Mouse (Mus musculus) embryo, embryonic 11 days (tissue): Measurements from ENCODE around the gene Hap1.

Experiments
- DNase-seq: peaks from one replicate; pipeline ENCODE4 v3.0.0-alpha.2; 2015

The Hap1 gene

DNA sequence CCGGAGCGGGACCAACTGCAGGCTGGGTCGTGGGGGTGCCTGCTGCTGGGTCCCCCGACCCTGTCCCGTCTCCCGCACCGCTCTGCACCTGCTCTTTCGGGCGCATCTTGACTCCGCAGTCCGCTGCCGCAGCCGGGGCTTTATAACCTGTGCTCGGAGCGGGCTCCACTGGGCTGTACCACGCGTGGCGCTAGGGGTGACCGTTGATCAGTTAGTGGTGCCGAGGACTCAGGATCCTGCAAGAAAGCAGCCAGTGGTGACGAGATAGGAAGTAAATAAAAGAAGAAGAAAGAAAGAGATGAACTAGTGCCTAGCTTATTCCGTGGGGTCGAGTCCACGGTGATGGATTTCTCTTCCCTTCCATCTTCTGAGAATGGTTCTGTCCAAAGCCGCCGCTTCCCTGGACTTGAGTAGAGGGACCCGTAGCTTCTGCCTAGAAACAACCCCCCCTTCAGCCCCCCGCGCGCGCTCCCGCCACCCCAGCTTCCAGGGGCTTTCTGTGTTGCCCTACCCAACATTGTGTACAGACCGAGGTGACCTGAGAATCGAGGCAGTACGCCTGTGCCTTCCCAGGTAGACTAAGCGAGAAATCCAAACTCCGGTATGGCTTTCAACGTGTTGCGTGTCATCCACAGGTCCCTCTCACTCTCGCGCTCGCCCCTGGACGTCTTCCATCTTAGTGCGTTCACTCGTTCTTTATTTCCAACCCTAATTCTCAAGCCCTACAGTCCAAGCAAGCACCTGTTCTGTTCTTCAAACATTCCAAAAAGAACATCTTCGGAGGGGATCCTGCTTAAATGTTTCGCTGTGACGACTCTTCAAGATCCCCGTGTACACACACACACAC, at the start of gene Hap1:
Gene Hap1, minus strand, starts transcription at position 157 of the 847 bp plus-strand sequence.
- DNase-seq = peak; percentile 89

- no peak for DNase-seq
Measured at GRCm38 (mm10) chr11:100404456-100405074, 48.6 kb upstream of the Hap1 start.

DNA sequence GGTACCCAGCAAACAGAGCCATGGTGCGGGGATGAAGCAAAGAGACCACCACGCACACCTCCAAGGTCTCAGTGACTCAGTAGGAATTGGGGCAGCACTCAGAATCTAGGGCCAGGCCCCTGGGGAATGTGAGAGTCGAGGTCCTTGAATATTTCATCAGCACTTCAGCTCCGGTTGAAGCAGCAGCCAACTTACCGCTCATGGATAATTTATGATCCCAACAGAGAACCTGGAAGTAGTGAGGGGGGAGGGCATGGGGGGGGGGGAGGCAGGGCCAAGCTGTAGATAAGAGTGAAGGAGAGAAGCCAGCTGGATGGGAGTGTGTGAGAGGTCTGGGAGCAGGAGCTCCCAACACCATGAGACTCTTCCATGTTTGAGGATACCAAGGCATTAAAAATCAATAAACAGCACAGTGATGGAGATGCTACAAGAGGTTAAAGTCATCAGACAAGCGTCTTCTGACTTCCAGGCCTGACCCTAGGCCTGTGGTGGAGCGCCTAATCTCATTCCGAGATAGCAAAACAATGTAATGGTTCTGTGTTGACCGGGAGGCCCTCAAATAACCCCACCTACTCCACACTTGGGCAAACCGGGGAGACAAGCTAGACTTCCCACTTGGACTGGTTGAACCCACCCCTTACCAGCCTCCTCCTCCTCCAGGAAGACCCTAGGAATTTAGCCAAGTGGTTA, 47.7 kb upstream of the Hap1 start:
- no peak for DNase-seq

- DNase-seq = no peak
Measured at GRCm38 (mm10) chr11:100402682-100403081, 46.8 kb upstream of the Hap1 start.

GRCm38 (mm10) chr11:100402240-100402639, 46.3 kb upstream of the Hap1 start:
- DNase-seq = no peak

GRCm38 (mm10) chr11:100400842-100401241, 44.9 kb upstream of the Hap1 start:
- no peak for DNase-seq

- no peak for DNase-seq
Measured at GRCm38 (mm10) chr11:100399727-100400538, 44.0 kb upstream of the Hap1 start.

DNA sequence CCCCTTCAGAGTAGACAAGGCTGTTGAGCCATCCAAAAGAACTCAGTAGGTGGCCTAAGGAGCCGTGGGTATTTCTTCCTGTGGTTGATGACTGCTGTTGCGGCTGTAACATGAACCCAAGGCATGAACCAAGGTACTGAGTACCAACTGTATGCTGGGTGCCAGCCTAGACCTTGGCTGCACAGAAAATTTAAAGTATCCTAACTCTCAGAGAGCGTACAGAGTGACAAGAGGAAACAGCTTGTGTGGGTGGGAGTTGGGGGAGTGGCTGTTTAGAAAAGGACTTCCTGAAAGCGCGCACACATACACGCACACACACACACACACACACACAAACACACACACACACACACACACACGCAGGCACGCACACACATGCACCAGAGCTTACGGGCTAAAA, 43.4 kb upstream of the Hap1 start:
- no peak for DNase-seq

DNA sequence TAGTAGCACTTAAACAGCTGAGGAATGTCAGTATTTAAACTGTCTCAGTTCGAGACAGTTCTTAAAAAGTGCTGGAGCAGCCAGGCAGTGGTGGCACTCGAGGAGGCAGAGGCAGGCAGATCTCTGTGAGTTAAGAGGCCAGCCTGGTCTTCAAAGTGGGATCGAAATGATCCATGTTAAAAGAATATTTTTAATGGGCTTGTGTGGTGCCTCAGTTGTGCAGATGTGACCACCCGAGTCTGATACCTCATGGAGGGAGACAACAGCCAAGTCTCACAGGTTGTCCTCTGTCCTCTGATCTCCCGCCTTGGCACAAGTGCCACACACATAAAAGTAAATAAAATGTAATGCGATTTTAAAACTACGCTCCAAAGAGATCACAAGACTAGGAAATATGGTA, 42.6 kb upstream of the Hap1 start:
- no peak for DNase-seq

GRCm38 (mm10) chr11:100397600-100398389, 41.9 kb upstream of the Hap1 start, which contains the start of gene Jup:
Gene Jup, minus strand, starts transcription at chr11:100397763.
- DNase-seq = peak; percentile 99

GRCm38 (mm10) chr11:100396886-100397599, 41.1 kb upstream of the Hap1 start:
- no peak for DNase-seq

- peak; percentile 48 for DNase-seq
Measured at GRCm38 (mm10) chr11:100395861-100396631, 40.1 kb upstream of the Hap1 start.

GRCm38 (mm10) chr11:100395200-100395599, 39.3 kb upstream of the Hap1 start:
- no peak for DNase-seq

DNA sequence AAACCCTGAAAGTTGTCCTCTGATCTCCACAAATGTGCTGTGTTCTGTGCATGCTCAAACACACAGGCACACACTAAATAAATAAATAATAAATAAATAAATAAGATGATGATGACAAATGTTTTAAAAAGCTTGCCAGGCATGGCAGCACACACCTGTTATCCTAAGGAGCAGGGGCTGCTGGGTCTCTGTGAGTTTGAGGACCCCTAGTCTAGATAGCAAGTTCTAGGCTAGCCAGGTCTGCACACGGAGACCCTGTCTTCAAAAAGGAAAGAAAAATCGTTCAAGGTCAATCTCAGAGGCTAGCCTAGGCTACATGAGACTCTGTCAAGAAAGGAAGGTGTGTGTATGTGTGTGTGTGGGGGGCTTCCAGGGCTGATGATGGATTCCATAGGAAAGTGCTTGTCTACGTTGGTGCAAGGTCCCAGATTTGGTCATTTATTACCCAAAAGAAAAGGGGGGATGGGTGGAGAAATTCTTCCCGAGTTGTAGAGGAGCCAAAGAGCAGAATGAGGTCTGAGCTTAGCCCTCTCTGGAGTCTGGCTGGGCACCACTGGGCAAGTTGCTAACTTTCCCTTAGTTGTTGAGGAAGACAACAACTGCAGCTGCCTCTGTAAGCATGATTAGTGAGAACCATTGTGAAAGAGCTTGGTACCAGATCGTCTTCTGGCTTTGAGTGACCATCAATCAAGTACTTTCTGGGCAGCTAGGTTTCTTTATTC, 38.6 kb upstream of the Hap1 start:
- DNase-seq = no peak

DNA sequence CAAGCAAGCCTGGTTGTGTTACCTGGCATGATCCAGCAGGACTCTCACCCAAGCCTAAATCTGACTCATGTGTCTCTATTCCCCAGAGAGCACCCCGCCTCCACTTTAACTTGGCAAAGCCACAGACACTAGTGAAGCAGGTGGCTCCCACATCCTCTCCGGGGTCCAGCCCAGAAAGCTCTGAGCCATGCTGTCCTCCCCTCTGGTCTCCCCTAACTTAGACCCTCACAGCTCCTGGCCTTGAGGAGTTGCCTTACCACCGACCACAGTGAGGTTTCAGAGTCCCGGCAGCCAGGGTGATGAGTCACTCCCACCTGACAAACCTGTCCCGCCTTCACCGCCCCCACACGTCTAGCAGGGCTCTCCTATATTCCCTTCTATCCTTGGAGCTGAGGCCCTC, 37.8 kb upstream of the Hap1 start:
- DNase-seq = no peak

DNA sequence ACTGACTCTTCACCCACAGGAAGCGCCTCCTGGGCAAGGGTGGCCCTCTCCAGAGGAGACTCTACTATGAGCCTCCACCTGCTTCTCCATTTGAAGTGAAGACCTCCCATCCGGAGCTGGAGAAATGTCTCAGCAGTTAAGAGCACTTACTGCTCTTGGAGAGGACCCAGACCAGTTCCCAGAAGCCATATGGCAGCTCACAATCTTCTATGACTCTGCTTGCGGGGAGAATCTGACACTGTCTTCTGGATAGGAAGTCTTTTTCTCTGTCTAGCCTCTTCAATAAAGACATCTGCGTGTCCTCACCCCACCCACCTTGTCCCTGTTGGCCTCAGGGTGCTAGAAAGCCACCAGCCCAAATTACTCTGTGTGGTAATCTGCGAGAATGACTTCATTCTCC, 37.0 kb upstream of the Hap1 start:
- DNase-seq = no peak

DNA sequence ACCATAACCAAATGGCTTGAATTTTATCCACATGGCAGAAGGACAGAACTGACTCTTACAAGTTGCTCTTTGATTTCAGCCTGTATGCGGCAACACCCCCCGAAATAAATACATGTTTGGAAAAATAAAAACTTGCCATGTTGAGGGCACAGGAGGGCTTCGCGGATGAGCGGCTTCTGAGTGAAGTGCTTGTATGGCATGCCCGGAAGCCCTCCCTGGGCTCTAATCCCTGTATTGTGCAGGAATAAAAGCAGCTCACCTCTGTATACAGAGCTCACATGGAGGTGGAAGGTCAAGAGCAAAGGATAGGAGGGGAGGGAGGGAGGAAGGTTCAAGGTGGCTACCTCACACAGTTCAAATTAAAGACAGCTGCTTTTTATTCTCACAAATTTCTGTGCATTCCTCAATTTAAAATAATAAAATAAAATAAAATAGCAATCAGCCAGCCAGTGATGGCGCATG, 36.0 kb upstream of the Hap1 start:
- no peak for DNase-seq

- no peak for DNase-seq
Measured at GRCm38 (mm10) chr11:100391081-100391883, 35.4 kb upstream of the Hap1 start.

- no peak for DNase-seq
Measured at GRCm38 (mm10) chr11:100389931-100390445, 34.1 kb upstream of the Hap1 start.
